Mouse (Mus musculus) stomach, postnatal 0 days (tissue): Measurements from ENCODE around the gene Tgds. TPM values are rescaled to one million over a fixed set of nuclear protein-coding genes. Genes with fewer than 3 reads are reported as not detected.
A peak's percentile ranks its signal among the peaks of the same experiment; 100 is the strongest.
"Not testable (repeated sequence)": the region's sequence is repeated elsewhere in the genome, so short reads cannot be mapped to it uniquely, and the experiment has no call there.

Source experiments
- ATAC-seq: fragments of 200-750 bp; cut with Nextera tagmentation; 2 replicates; pipeline ENCODE4 v1.8.0; 2017; ENCODE audit not compliant: low FRiP score, low TSS enrichment
- DNase-seq: peaks from one replicate; pipeline ENCODE4 v3.0.0-alpha.2; 2016; ENCODE audit warnings: low spot score
- H3K27ac ChIP-seq: fragments of 300-500 bp; sonication (generic); replicated peaks from 2 replicates; pipeline ENCODE4 v1.5.1; 2014; ENCODE audit warnings: mild to moderate bottlenecking, control low read depth
- H3K27me3 ChIP-seq: fragments of 300-500 bp; sonication (generic); 2 replicates; pipeline ENCODE4 v1.6.1; 2014; ENCODE audit warnings: low read length; ENCODE audit not compliant: control insufficient read depth, insufficient read depth
- H3K36me3 ChIP-seq: fragments of 300-500 bp; sonication (generic); 2 replicates; pipeline ENCODE4 v1.6.1; 2014; ENCODE audit warnings: low read length, mixed read lengths; ENCODE audit not compliant: control insufficient read depth, insufficient read depth
- H3K4me1 ChIP-seq: fragments of 300-500 bp; sonication (generic); replicated peaks from 2 replicates; pipeline ENCODE4 v1.6.1; 2014; ENCODE audit warnings: antibody characterized with exemption; ENCODE audit not compliant: control insufficient read depth, insufficient read depth
- H3K4me2 ChIP-seq: fragments of 300-500 bp; sonication (generic); replicated peaks from 2 replicates; pipeline ENCODE4 v1.6.1; 2014; ENCODE audit warnings: low read depth, mild to moderate bottlenecking, control low read depth, moderate library complexity
- H3K4me3 ChIP-seq: fragments of 300-500 bp; sonication (generic); 2 replicates; pipeline ENCODE4 v1.5.1; 2014; ENCODE audit warnings: low read depth, low read length, control low read depth
- H3K9ac ChIP-seq: fragments of 300-500 bp; sonication (generic); 2 replicates; pipeline ENCODE4 v1.6.1; 2014; ENCODE audit warnings: mild to moderate bottlenecking, low read length, control low read depth, mixed read lengths
- H3K9me3 ChIP-seq: fragments of 300-500 bp; sonication (generic); 2 replicates; pipeline ENCODE4 v1.6.1; 2016; ENCODE audit warnings: low read length; ENCODE audit not compliant: control insufficient read depth
- CTCF ChIP-seq: IDR thresholded peaks from 2 replicates; pipeline ENCODE4 v1.5.1; 2016; ENCODE audit warnings: antibody characterized with exemption, low read depth, mild to moderate bottlenecking, moderate library complexity
- EP300 ChIP-seq: optimal IDR thresholded peaks from 2 replicates; pipeline ENCODE3; 2016; ENCODE audit warnings: antibody characterized with exemption
- WGBS: fragments of 180-500 bp; shearing (Covaris S2); extraction: QIAGEN DNeasy Blood & Tissue Kit; methylation state at CpG from one replicate; pipeline ENCODE4 v1.1.7; 2014; 5-methylcytosine and 5-hydroxymethylcytosine counted together
- polyA plus RNA-seq: library from polyadenylated mRNA; unstranded; fragments of >200 nt; fragmentation: Nextera tagmentation; extraction: Ambion mirVana; gene quantifications from 2 replicates; pipeline ENCODE4 v1.2.1, GENCODE M21; 2015

Tgds gene
- polyA plus RNA-seq, 1 experiment from 2014 or later: 21.5 TPM

DNA sequence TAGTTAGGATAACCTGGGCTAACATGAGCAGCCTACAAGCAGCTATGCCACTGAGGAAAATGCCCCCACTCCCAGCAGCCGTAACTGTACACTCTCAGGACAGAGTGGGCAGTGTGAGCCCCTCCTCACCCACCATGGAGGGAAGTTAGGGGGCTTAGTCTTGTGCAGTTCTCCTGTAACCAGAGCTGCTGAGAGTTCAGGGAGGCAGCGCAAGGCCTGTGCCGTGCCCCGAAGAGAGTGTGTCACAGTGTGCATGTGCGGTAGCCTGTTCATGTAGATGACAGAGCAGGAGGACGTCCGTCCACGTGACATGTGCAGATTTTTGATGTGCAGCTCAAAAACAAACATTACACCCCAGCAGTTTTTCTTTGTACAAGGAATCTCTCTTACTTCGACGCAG, 24.2 kb upstream of the Tgds start:
- H3K9me3 ChIP-seq: no peaks in the 10 kb centered on the region
- no peaks in the 10 kb centered on the region for H3K4me1 ChIP-seq
- no peak overlapping the region for H3K9ac ChIP-seq
- no peak overlapping the region for H3K4me2 ChIP-seq
- WGBS: 79% methylated on average over 10 of the region's 10 CpGs
- no peak overlapping the region for H3K4me3 ChIP-seq
- no peaks in the 10 kb centered on the region for H3K27me3 ChIP-seq
- no peak for DNase-seq
- H3K36me3 ChIP-seq: peaks cover 11% of the 10 kb centered on the region; the same call in 1 of the 2 replicates
- ATAC-seq: peak; percentile 46; the same call in 1 of the 2 replicates
- no peak overlapping the region for H3K27ac ChIP-seq
- TF ChIP-seq CTCF: no peak

DNA sequence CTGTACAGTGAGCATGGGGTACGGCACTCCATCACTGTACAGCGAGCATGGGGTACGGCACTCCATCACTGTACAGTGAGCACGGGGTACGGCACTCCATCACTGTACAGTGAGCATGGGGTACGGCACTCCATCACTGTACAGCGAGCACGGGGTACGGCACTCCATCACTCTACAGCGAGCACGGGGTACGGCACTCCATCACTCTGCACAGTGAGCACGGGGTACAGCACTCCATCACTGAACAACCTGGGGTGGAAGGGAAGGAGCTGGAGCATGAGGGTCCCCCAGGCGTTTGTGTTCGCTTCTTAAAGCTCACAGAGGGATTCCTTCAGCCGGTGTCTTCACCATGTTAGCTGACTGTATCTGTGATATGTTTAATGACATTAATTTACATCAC, 23.5 kb upstream of the Tgds start:
- peaks cover 11% of the 10 kb centered on the region; the same call in 1 of the 2 replicates for H3K36me3 ChIP-seq
- not testable (repeated sequence) for DNase-seq, H3K4me1 ChIP-seq, H3K4me2 ChIP-seq, H3K27me3 ChIP-seq, H3K4me3 ChIP-seq, H3K27ac ChIP-seq, ATAC-seq, H3K9ac ChIP-seq, H3K9me3 ChIP-seq
- 93% methylated on average over 16 of the region's 16 CpGs for WGBS

DNA sequence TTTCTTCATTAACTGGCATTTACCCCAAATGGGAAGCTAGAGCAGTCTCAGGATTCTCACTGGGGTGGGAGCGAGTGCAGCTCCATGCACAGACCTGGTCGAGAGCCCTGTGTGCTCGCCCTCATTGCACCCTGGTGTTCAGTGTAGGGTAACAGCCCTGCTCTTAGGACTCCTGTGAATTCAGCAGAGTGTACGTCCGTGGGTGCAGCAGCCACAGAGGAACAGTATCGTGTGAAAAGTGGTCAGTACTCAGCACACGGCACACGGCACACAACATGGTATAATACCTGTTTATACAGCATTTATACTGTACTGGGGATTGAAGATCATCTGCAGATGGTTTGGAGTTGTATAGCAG, 19.7 kb upstream of the Tgds start:
- no peaks in the 10 kb centered on the region for H3K4me1 ChIP-seq
- H3K4me2 ChIP-seq: no peak overlapping the region
- H3K36me3 ChIP-seq: peaks cover 5% of the 10 kb centered on the region; the same call in 1 of the 2 replicates
- H3K9ac ChIP-seq: no peak overlapping the region
- DNase-seq (no peak), ATAC-seq (no peak)
- H3K4me3 ChIP-seq: no peak overlapping the region
- no peak overlapping the region for H3K27ac ChIP-seq
- H3K9me3 ChIP-seq: no peaks in the 10 kb centered on the region
- TF ChIP-seq EP300 (no peak), CTCF (no peak)
- WGBS: 95% methylated on average over 8 of the region's 8 CpGs
- no peaks in the 10 kb centered on the region for H3K27me3 ChIP-seq

DNA sequence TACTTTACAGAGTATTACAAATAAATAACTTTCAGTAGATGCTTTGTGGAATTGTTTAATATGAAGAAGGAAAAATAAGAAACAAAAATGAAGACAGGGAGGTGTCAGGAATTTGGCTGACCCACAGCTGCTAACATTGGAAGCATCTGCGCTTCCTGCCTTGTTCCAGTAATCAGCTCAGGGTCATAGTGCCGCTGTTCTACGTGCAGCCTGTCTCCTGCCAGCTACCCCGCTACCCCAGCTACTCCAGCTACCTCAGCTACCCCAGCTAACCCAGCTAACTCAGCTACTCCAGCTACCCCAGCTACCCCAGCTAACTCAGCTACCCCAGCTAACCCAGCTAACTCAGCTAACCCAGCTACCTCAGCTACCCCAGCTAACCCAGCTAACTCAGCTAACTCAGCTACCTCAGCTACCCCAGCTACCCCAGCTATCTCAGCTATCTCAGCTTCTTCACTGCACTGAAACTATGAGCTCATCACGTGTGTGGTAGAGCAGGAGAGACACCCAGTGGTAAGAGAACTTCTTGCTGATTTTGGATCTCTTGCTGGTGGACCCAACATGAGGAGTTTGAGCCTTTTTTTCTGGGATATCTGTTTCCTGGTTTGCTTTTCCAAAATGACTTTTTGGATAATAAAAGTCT, 19.2 kb upstream of the Tgds start:
- Histone ChIP-seq H3K4me2 (no peak overlapping the region), H3K36me3 (peaks cover 5% of the 10 kb centered on the region; the same call in 1 of the 2 replicates), H3K27me3 (no peaks in the 10 kb centered on the region), H3K4me1 (no peaks in the 10 kb centered on the region), H3K4me3 (no peak overlapping the region), H3K9me3 (no peaks in the 10 kb centered on the region), H3K27ac (no peak overlapping the region), H3K9ac (no peak overlapping the region)
- DNase-seq (no peak), ATAC-seq (no peak)
- 41% methylated on average over 5 of the region's 5 CpGs for WGBS
- TF ChIP-seq EP300 (no peak), CTCF (peak; percentile 77)

DNA sequence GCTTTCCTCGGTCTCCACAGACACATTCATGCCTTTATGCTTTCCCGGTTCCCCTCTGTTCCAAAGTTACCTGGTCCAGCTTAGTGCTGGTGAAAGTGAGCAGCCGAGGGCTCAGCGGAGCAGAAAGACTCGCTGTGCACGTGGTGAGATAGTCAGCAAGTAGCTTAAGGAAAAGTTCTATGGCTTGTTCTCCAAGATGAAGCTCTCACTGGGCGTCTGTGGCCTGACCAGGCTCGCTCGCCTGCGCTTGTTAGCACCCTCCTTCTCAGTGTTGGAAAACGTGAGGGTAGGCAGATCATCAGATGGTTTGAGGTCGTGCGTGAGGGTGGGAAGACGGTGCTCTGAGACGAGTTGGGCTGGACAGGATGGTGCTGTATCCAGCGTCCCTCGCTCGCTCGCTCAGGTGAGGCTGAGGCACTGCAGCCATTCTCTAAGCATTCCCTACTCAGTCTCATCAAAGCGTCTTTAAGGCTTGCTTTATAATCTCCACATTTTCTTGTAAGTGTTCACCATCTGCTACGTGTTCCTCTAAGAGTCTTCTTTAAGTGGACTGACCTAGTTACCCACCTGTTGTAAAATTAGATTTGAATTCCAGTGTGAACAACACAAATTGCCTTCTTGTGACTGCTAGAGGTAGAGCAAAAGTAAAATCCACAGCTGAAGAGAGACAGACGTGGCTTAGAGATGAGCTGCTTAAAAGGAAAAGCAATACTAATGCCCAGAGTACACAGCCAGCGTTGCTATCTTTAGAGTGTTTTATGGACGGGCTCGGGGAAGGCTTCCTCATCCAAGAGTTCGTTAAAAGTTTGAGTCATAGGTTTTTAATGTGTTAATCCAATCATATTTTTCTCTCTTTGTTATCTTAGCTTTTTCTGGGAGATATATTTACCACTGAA, 18.3 kb upstream of the Tgds start:
- Histone ChIP-seq H3K4me3 (no peak overlapping the region), H3K4me1 (no peaks in the 10 kb centered on the region), H3K9me3 (no peaks in the 10 kb centered on the region), H3K27ac (no peak overlapping the region), H3K9ac (no peak overlapping the region), H3K27me3 (no peaks in the 10 kb centered on the region), H3K36me3 (peaks cover 5% of the 10 kb centered on the region; the same call in 1 of the 2 replicates), H3K4me2 (no peak overlapping the region)
- 81% methylated on average over 26 of the region's 26 CpGs for WGBS
- ATAC-seq (no peak), DNase-seq (no peak)
- TF ChIP-seq CTCF (no peak), EP300 (no peak)

DNA sequence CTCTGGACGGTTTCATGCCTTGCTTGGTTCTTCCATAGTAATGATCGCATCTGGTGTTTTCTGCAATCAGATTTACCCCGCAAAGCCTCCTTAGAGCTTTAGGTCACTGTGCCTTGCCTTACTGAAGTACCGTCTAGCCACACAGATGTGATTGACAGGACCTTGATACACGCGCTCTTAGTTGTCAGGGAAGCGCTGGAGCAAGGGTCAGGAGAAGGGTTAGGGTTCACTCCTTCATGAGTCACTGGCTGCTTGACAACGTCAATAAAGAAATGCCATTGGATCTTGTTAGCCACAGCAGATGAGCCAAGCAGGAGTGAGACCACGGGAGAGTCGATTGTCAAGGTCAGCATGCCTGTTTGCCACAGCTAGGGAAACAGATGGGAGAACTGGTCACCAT, 16.0 kb upstream of the Tgds start:
- H3K4me1 ChIP-seq: no peaks in the 10 kb centered on the region
- ATAC-seq: no peak
- WGBS: 74% methylated on average over 10 of the region's 10 CpGs
- no peak overlapping the region for H3K9ac ChIP-seq
- TF ChIP-seq EP300: no peak
- TF ChIP-seq CTCF: no peak
- no peaks in the 10 kb centered on the region for H3K9me3 ChIP-seq
- H3K4me2 ChIP-seq: no peak overlapping the region
- peaks cover 3% of the 10 kb centered on the region; the same call in 1 of the 2 replicates for H3K36me3 ChIP-seq
- no peaks in the 10 kb centered on the region for H3K27me3 ChIP-seq
- H3K4me3 ChIP-seq: no peak overlapping the region
- no peak for DNase-seq
- H3K27ac ChIP-seq: no peak overlapping the region
